Mouse (Mus musculus): ENCODE measurements around the gene Susd1.
"Not testable (repeated sequence)": the region's sequence is repeated elsewhere in the genome, so short reads cannot be mapped to it uniquely, and the experiment has no call there.

The Susd1 gene

DNA sequence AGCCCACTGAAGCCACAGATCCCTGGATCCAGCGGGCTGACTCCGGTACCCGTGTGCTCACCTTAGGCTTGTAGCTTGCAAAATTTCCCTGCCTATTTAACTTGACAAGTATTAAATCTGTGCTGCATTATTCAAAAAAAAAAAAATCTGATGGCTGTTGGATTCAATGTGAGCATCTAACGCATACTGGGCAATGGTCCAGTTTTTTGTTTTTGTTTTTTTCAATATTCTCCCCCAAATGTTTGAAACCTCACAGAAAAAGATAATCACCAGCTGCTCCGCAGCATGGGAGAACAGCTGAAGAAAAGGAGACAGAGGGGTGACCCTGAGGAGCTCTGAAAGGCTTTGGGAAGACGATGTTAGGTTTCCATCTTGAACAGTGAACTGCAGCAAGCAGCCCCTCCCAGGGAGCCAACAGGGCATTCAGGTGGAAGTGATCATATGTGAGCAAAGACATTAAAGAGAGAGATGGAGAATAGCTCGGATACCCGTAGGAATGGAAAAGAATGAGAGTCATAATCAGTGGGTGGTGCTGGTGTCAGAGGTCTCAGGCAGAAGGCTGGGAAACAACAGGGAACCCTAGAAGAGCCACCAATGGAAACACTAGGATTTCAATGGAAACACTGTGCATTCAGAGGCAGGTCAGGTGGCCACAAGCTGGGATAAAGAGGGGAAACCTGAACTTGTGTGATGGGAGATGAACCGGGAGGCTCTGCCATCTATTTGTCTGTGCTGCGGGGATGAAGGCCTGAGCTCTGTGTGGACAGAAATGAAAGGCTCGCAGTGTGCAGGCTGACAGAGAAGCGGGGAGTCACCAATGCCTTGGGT is 117.0 kb downstream of the Susd1 start:
- DNase-seq (ENCODE audit: low spot score): no peak

DNA sequence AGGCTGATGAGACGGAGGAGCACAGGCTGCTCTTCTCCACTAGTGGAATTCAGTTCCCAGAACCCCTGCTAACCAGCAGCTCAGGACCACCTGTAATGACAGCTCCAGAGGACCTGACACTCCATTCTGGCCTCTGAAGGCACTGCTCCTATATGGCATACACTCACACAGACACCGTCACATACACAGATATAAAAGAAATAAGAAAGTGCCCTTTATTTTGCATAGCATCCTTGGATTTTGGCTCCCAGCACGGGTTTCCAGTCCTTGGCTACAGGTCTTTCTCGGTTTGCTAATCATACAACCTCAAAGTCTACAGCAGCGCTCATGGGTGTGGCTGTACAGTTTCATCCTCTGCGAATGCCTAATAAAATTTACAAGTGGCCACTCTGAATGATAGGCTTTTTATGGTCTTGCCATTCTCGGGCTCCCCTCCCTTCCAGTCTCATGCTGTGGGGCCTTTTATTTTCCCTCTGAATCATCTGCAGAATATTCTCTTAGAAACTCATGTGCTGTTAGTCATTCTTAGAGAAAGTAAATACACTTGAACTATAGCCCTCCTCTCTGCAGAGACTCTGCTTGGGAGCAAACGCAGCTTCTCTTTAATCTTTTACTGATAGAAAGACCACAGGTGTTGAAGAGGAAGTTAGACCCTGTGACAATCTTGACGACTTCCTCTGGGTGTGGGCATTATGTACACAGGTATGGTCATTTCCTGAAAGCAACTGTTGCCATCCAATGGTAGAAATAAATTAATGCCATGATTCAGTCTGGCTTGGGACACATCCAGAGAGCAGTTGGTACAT is 119.1 kb downstream of the Susd1 start:
- DNase-seq (ENCODE audit: low spot score): no peak

DNA sequence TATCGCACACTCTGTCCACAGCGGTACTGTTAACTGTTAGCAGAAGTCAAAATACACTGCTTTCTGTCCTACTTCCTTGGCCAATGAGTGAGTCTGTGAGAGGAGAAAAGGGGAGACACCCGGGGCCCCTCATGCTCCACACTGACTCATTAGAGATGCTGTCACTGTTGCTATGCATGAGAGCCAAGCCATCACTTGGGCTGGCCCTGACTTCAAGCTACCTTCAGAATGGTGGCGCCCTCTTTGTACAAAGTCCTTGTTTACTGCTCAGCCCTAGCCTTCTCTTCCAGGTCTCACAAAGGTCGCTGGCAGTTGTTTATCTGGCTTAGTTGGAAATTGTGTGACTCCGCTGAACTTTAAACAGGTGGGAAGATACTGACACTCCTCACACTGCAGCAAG is 119.8 kb downstream of the Susd1 start:
- DNase-seq (ENCODE audit: low spot score): no peak

DNA sequence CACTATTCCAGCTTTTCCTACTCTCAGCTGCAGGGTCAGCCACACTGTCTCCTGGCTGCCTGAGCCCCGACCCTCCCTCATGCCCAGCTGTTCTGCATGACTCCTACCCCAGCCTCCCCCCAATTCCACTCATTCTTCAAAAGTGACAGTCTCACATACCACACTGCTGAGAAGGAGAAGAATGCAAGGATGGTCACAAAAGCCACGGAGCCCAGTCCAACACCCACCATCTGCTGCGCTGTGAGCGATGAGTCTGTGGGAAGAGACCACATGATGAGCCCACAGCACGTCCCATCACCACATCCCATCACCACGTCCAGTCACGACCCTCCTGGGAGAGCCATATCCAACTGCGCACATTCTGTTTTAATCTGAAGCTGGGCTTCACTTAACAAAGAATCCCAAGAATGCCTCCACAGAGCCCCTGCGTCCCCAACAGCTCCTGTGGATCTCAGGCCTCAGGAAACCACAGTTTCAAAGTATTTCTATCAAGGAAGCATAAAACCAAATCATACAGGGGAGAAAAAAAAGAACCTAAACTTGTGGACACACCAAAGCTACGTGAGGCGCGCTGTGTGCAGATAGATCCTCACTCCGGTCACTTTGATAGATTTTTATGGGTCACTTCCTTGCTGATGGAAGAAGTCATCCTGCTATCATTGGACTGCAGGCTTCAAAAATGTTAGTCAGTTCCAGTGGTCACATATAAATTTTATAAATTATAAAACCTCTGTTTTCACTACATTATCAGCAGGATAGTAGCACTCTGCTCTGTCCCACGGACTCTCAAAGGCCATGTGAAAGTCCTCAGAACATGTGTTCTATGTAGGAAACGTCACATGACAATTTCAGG is 122.7 kb downstream of the Susd1 start:
- DNase-seq (ENCODE audit: low spot score): no peak

DNA sequence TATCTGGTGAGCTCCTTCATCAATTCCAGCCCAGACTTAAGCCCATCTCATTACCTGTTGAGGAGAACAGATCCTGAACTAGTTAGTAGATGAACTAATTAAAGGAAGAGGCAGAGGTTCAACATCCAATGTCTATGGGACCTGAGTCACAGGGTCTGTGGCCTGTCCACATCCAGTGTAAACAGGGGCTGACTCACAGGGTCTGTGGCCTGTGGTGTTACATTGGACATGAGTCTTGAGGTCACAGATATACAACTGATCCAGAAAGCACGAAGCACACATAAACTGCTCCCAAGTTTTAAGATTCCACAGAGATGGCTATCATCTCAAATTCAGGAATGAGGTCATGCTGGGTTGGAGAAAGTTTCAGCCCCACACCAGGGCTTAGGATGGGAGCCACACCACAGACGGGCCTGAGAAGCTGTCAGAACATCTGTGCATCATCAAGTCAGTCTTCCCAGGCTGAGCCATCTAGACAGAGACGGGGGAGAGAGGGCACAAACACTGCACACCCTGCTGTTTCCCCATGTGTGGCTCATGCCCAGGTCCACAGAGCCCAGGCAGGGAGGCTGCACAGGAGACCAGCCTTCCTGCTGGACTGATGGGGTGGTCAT is 123.4 kb downstream of the Susd1 start:
- no peak for DNase-seq (ENCODE audit: low spot score)

DNA sequence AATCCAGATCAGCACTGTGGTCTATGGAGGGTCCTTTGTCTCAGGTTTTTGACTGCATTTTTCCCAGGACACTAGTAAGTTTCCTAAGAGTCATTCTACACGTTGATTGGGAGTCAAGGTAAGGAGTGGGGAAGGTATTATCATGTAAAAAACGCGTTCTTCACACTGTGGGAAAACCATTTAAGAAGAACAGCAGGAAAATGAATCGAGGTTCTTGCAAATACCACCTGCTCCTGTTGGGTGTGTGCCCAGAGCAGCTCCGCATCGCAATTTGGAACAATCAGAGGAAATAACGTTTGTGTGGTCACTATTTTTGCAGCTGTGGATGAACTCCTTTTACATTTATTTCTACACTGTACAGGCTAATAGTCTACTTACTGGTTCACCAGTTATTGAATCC is 125.5 kb downstream of the Susd1 start:
- DNase-seq (ENCODE audit: low spot score): no peak

DNA sequence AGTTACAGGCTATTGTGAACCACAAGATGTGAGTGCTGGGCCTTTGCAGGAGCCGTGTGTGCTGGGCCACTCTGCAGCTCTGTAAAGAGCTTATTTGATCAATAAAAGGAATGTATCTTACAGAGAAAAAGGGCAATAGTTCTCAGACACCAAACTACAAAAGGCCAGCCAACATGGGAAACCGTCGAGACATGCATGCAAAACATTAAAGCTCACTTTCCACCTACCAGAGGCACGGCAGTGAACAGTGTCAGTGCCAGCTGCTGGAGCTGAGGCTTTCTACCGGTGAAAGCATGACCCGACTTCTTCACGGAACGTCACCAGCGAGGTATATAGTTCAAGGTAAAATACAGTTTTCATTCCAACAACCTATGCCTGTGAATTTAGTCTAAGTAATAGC is 127.8 kb downstream of the Susd1 start:
- no peak for DNase-seq (ENCODE audit: low spot score)

DNA sequence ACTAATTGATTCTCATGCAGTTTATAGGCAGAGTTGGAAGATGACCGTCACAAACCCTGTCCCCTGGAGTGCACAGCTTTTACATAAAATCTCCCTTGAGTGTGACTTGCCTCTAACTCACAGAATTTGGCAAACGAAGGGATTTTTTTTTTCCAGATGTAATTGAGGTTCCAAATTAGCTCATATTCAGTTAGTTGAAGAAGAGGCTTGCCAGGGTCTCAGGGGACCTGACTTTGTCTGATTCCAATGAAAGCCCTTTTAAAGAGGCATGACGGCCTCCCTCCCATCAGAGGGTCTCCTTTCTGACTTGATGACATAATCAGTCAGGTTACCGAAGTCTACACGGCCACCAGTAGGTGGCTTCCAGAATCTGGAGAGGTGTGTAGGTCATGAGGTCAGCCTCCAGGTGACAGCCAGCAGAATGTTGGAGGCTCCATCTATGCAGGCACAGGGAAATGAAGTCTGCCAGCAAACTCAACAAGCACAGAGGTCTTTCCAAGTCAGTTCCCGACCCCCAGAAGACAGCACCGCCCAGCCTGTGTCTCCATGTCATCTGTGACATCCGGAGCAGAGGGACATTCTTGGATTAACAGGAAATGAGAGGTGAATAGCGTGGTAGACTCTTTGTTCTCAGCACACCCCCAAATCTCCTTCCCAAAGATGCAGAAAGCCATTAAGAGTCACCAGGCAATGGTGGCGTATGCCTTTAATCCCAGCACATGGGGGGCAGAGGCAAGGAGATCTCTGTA is 130.4 kb downstream of the Susd1 start:
- DNase-seq (ENCODE audit: low spot score): no peak

DNA sequence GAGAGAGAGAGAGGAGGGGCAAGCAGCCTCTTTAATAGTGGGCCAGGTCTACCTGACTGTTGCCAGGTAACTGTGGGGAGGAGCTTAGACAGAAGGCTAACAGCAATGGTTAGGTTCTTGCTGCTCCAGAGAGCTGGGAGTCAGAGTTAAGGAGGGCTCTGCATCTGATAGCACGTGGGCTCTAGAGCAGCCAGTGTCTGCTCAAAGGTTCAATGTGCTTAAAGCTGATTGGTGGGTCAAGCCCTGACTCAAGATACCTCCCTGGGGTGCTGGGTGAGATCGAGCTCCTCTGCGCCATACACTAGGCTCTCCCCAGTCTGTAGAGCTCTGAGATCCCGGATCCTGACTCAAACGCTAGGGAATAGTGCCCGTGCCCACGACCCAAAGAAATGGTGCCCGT is 136.0 kb downstream of the Susd1 start:
- no peak for DNase-seq (ENCODE audit: low spot score)

DNA sequence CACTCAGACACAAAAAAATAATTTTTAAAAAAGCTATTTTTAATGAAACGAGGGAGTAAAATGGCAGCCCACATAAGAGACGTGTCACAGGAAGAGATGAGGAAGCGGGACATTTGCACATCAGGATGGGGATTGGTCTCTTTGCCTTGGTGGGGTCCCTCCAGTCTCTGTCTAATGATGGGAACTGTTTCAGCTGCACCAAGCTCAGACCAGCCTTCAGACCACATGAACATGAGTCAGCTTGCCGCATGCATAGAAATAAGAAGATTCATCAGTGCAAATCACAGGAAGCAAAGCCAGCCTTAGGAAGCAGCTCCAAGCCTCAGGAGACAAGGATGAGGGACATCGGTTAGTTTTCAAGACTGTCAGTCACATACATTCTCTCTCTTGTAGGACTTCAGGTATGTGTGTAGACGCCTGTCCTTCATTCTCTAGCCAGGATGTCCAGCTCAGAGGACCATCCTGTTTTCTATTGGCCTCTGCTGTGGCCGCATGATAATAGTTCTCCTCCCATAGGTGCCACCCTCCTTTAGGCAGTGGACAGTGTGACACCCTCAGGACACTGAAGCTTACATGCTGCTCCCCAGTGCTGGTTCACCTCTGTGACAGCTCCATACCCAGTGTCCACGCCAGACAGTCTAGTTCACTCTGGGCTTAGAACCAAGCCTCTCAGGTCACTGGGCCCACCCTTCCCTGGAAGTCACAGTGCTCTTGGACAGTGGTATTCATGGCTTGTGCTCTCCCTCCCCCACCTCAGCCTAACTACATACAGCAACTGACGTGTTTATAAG is 137.2 kb downstream of the Susd1 start:
- DNase-seq (ENCODE audit: low spot score): no peak

DNA sequence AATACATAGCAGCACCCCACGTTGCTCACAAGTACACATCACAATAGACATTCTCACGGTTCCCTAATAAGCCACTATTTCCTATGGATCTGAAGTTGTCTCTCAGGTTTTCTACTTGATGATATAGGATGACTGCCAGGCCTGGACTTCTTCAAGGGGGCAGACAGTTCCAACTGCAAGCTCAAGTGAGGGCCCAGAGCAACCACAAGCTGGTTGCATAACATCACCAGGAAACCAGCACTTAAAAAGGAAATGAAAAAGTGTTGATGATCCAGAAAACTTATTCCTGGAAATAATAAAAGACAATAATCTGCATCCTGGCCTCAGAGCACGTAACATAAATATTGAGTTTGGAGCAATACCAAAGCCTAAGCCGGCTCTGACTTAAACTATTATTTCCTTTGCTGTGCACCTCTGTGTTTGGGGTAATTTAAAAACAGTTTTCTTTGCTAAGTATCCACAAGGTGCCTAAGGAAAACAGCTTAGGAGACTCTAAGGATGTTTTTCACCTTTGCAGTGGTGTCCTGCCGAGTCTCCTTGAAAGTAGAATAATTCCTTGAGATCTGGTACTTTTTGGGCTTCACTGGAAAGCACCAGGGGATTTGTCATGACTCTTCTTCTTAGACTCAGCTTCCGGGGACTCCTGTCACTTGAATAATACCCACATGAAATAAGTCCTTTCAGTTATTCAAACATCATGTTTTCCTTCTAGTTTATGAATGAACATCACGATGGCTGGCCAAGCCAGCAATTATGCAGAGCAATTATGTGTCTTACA is 139.5 kb downstream of the Susd1 start:
- no peak for DNase-seq (ENCODE audit: low spot score)

DNA sequence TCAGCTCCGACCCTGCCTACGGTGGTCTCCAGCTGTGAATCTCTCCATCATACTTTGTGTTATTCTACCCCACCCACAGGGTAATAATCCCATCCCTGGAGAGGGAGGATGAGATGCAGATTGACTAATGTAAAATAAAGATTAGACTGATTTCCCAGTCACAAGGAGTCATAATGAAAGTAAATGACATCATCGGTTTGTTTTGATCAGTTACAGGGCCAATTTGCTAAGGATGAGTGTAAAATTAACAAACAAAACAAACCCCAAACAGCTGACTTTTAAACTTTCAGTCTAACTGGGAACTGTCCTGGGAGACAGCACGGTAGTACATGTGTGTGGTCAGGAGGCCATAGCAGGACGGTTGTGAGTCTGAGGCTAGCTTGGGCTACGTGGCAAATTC is 143.3 kb downstream of the Susd1 start:
- no peak for DNase-seq (ENCODE audit: low spot score)

DNA sequence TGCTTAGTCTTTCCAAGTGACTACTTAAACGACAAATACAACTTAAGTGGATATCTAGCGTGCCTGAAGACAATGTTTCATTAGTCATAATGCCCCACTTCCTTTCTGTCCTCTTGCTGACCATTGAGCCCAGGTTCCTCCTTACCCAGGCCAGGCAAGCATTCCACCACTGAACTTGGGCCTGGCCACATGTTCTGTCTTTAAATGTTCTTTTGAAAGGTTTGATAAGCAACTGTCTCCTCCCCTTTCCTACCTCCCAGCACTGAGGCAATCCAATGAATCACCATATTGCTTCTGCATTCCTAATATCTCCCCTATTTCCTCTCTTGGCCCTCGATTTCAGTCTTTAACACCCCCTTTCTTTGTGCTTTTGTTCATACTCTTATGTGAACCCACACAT is 143.8 kb downstream of the Susd1 start:
- no peak for DNase-seq (ENCODE audit: low spot score)

DNA sequence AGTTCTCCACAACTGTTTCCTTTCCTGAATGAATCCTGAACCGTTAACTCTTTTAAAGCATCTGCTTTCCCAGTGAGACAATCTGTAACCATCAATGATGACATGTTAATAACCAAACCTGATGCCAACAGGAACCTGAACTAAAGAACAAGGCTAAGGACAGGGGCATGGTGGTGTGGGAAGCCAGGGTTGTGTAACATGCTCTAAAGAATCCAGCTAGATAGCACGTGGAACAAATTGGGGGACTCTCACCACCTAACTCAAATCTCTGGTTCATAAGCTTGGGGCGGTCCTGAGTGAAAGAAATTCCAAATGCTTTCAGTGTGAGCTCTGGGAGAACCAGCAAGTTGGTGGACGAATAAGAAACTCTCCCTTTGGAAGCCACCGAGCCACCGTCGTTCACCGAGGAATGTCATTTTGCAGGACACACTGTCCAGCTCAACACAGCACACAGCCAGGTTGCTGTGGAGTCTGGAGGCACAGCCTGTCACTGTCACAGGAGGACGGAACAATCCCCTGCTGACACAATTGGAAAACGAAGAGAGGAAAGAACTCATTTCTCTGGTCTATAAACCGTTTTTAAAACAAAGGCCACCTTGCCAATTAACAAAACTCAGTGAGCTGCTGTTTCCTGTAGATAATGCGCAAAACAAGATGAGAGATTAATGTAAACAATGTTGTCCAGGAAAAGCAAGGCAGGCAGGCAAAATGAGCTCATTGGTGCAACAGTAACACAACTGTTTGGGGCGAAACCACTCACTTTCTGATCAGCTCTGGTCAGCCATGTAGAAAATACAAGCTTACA is 146.3 kb downstream of the Susd1 start:
- no peak for DNase-seq (ENCODE audit: low spot score)

DNA sequence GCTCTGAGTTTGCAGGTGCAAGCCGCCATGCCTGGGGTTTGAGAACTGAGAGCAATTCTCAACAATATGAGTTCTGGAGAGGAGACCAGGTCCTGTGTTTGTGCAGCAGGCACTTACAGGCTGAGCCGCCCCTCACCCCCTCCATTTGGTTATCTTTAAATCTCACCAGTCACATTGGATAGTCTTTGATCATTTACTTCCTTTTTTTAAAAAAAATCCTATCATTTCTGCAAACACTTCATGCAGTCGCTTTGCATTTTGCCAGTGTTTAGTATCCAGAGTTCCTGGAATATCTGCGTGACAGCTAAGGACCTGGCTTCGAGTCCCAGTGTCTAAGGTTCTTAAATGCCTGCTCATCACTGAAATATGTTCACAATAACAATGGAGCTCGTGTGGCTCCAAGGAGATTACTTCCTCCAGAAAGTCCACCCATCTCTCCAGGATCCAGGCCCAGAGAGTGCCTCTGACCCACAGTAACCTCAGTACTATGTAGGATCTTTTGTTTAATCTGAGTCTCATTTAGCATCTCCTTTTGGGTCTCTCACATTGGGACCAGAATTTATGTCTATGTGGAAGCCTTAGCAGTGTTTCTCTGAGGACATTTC is 147.4 kb downstream of the Susd1 start:
- no peak for DNase-seq (ENCODE audit: low spot score)

DNA sequence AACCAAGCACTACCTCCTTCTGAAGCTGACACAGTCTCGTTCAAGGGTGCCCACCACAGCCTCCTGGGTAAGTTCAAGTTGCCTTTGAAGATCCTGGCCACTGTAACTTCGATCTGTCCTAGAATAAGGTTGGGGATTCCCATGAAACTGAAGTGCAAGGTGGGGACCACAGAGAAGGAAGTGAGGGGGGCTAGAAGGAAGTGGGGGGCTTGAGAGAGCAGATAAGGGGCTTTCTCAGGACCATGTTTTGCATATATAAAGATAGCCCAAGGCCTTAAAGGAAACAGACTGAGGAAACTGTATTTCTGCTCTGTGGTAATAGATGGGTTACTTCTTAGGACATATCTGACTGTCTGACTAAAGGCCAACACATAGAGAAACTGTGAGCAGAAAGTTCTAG is 151.3 kb downstream of the Susd1 start:
- DNase-seq (ENCODE audit: low spot score): no peak

DNA sequence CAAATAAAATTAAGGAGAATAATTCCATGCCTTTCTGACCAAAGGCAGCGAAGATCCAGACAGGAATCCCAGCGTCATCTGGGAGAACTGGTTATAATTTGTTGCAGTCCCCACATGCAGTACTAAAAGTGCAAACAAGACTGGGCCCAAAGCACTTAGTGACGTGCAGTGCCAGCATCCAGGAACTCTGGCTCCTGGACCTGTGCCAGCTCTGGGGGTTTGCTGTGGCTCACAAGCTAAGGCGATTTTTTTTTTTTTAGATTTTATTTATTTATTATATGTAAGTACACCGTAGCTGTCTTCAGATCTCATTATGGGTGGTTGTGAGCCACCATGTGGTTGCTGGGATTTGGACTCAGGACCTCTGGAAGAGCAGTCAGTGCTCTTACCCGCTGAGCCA is 152.1 kb downstream of the Susd1 start:
- not testable (repeated sequence) for DNase-seq (ENCODE audit: low spot score)

DNA sequence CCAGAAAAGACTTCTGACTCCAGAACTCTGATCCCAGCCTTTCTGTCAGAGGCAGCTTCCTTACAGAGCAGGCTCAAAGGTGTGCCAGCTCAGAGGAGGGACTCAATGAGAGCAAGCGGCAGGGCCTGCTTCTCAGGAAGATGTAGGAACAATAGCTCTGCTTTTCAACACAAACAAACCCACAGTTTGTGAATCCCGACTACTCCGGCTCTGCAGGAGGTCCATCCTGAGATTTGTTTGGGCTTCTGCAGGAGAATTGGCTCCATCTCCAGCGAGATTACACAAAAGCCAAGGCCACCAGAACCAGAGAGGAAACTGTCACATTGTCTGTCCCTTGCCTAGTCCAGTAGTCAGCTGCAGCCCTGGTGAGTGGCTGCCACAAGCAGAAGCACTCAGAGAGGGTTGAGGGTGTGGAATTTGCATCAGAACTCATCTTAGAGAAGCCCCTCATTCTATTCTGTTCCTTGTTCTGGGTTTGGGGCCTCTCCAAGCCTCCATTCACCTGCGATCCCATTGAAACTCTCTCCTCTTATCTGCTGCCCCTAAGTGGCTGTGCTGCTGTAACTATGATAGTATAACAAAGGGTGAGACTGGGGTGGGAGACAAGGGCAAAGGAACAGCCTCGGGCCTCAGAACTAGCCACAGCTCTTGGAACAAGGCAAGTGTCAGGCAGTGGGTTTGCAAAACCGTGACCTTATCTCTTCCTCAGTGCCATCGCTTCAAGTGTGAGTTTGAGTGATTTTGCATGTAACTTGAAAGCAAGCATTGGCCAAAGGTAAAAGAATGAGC is 155.5 kb downstream of the Susd1 start:
- DNase-seq (ENCODE audit: low spot score): no peak
